Mouse (Mus musculus): Measurements from ENCODE around the gene Maml3. TPM values are rescaled to one million over a fixed set of nuclear protein-coding genes. Genes with fewer than 3 reads are reported as not detected.

Maml3 gene
- polyA plus RNA-seq, 1 experiment from 2014 or later = 4.7 TPM

- peaks cover 39% of the 10 kb centered on the region for H3K4me1 ChIP-seq
- WGBS = 95% methylated on average over 4 of the region's 4 CpGs
- H3K27me3 ChIP-seq (ENCODE audit: low read depth, poor library complexity, severe bottlenecking) = no peaks in the 10 kb centered on the region
- no peaks in the 10 kb centered on the region for H3K9me3 ChIP-seq (replicated peaks)
- H3K4me3 ChIP-seq = no peak overlapping the region
- H3K36me3 ChIP-seq = no peaks in the 10 kb centered on the region
- DNase-seq (ENCODE audit: low spot score) = no peak
- no peak overlapping the region for H3K27ac ChIP-seq
Observed at GRCm38 (mm10) chr3:51875629-51876028, 229.2 kb downstream of the Maml3 start.

- no peak overlapping the region for H3K4me3 ChIP-seq
- H3K36me3 ChIP-seq = no peaks in the 10 kb centered on the region
- H3K27ac ChIP-seq = no peak overlapping the region
- peaks cover 33% of the 10 kb centered on the region for H3K4me1 ChIP-seq
- no peaks in the 10 kb centered on the region for H3K9me3 ChIP-seq (replicated peaks)
- DNase-seq (ENCODE audit: low spot score) = no peak
- WGBS = 89% methylated on average over 3 of the region's 3 CpGs
- no peaks in the 10 kb centered on the region for H3K27me3 ChIP-seq (ENCODE audit: low read depth, poor library complexity, severe bottlenecking)
Observed at GRCm38 (mm10) chr3:51874252-51874651, 230.6 kb downstream of the Maml3 start.

GRCm38 (mm10) chr3:51872771-51873170 lies 232.1 kb downstream of the Maml3 start:
- H3K27me3 ChIP-seq (ENCODE audit: low read depth, poor library complexity, severe bottlenecking) = no peaks in the 10 kb centered on the region
- H3K36me3 ChIP-seq = no peaks in the 10 kb centered on the region
- no peaks in the 10 kb centered on the region for H3K9me3 ChIP-seq (replicated peaks)
- peaks cover 37% of the 10 kb centered on the region for H3K4me1 ChIP-seq
- 69% methylated on average over 4 of the region's 4 CpGs for WGBS
- no peak for DNase-seq (ENCODE audit: low spot score)
- no peak overlapping the region for H3K27ac ChIP-seq
- H3K4me3 ChIP-seq = no peak overlapping the region

- WGBS = 77% methylated on average over 4 of the region's 4 CpGs
- Histone ChIP-seq H3K27me3 (ENCODE audit: low read depth, poor library complexity, severe bottlenecking) (no peaks in the 10 kb centered on the region), H3K4me1 (peaks cover 37% of the 10 kb centered on the region)
Observed at GRCm38 (mm10) chr3:51871346-51871745, 233.5 kb downstream of the Maml3 start.

GRCm38 (mm10) chr3:51869980-51870379 lies 234.9 kb downstream of the Maml3 start:
- Histone ChIP-seq H3K9me3 (replicated peaks) (no peaks in the 10 kb centered on the region), H3K36me3 (no peaks in the 10 kb centered on the region), H3K4me1 (peaks cover 37% of the 10 kb centered on the region), H3K27ac (no peak overlapping the region), H3K4me3 (no peak overlapping the region), H3K27me3 (ENCODE audit: low read depth, poor library complexity, severe bottlenecking) (no peaks in the 10 kb centered on the region)
- 85% methylated on average over 6 of the region's 6 CpGs for WGBS
- DNase-seq (ENCODE audit: low spot score) = no peak

More at GRCm38 (mm10) chr3:51871346-51871745, 233.5 kb downstream of the Maml3 start:
- Histone ChIP-seq H3K9me3 (replicated peaks) (no peaks in the 10 kb centered on the region), H3K27ac (no peak overlapping the region), H3K36me3 (no peaks in the 10 kb centered on the region), H3K4me3 (no peak overlapping the region)
- no peak for DNase-seq (ENCODE audit: low spot score)

- Histone ChIP-seq H3K4me3 (no peak overlapping the region), H3K4me1 (peaks cover 35% of the 10 kb centered on the region), H3K27me3 (ENCODE audit: low read depth, poor library complexity, severe bottlenecking) (no peaks in the 10 kb centered on the region), H3K27ac (no peak overlapping the region), H3K36me3 (no peaks in the 10 kb centered on the region), H3K9me3 (replicated peaks) (no peaks in the 10 kb centered on the region)
- 47% methylated on average over 5 of the region's 5 CpGs for WGBS
- no peak for DNase-seq (ENCODE audit: low spot score)
Observed at GRCm38 (mm10) chr3:51868857-51869256, 236.0 kb downstream of the Maml3 start.

- peaks cover 25% of the 10 kb centered on the region for H3K4me1 ChIP-seq
- H3K4me3 ChIP-seq = no peak overlapping the region
- no peak overlapping the region for H3K27ac ChIP-seq
- no peaks in the 10 kb centered on the region for H3K9me3 ChIP-seq (replicated peaks)
- no peak for DNase-seq (ENCODE audit: low spot score)
- no peaks in the 10 kb centered on the region for H3K36me3 ChIP-seq
- WGBS = 87% methylated on average over 5 of the region's 5 CpGs
- H3K27me3 ChIP-seq (ENCODE audit: low read depth, poor library complexity, severe bottlenecking) = no peaks in the 10 kb centered on the region
Observed at GRCm38 (mm10) chr3:51866446-51866845, 238.4 kb downstream of the Maml3 start.

GRCm38 (mm10) chr3:51861631-51862030 lies 243.2 kb downstream of the Maml3 start:
- Histone ChIP-seq H3K27ac (no peak overlapping the region), H3K36me3 (peaks cover under 1% of the 10 kb centered on the region; the same call in 1 of the 2 replicates), H3K27me3 (ENCODE audit: low read depth, poor library complexity, severe bottlenecking) (no peaks in the 10 kb centered on the region), H3K4me3 (no peak overlapping the region), H3K9me3 (replicated peaks) (no peaks in the 10 kb centered on the region), H3K4me1 (peaks cover 22% of the 10 kb centered on the region)
- DNase-seq (ENCODE audit: low spot score) = no peak
- 94% methylated on average over 9 of the region's 9 CpGs for WGBS

GRCm38 (mm10) chr3:51860458-51860857 lies 244.4 kb downstream of the Maml3 start:
- peaks cover 13% of the 10 kb centered on the region for H3K36me3 ChIP-seq
- H3K27ac ChIP-seq = no peak overlapping the region
- peaks cover 22% of the 10 kb centered on the region for H3K4me1 ChIP-seq
- no peak for DNase-seq (ENCODE audit: low spot score)
- no peaks in the 10 kb centered on the region for H3K27me3 ChIP-seq (ENCODE audit: low read depth, poor library complexity, severe bottlenecking)
- WGBS = 87% methylated on average over 7 of the region's 7 CpGs
- no peaks in the 10 kb centered on the region for H3K9me3 ChIP-seq (replicated peaks)
- H3K4me3 ChIP-seq = no peak overlapping the region

GRCm38 (mm10) chr3:51859208-51859607 lies 245.7 kb downstream of the Maml3 start:
- Histone ChIP-seq H3K4me3 (no peak overlapping the region), H3K9me3 (replicated peaks) (no peaks in the 10 kb centered on the region), H3K4me1 (peaks cover 24% of the 10 kb centered on the region), H3K27ac (0 out of 2 replicates have a peak overlapping the region, but pooled peaks have one; percentile 5), H3K27me3 (ENCODE audit: low read depth, poor library complexity, severe bottlenecking) (no peaks in the 10 kb centered on the region), H3K36me3 (peaks cover 15% of the 10 kb centered on the region)
- 75% methylated on average over 2 of the region's 2 CpGs for WGBS
- no peak for DNase-seq (ENCODE audit: low spot score)

- Histone ChIP-seq H3K4me1 (peaks cover 6% of the 10 kb centered on the region), H3K9me3 (replicated peaks) (no peaks in the 10 kb centered on the region), H3K27me3 (ENCODE audit: low read depth, poor library complexity, severe bottlenecking) (no peaks in the 10 kb centered on the region), H3K36me3 (peaks cover 15% of the 10 kb centered on the region), H3K27ac (no peak overlapping the region), H3K4me3 (no peak overlapping the region)
- DNase-seq (ENCODE audit: low spot score) = no peak
- 81% methylated on average over 10 of the region's 10 CpGs for WGBS
Observed at GRCm38 (mm10) chr3:51854152-51854551, 250.7 kb downstream of the Maml3 start.

GRCm38 (mm10) chr3:51853610-51854009 lies 251.3 kb downstream of the Maml3 start:
- Histone ChIP-seq H3K27me3 (ENCODE audit: low read depth, poor library complexity, severe bottlenecking) (no peaks in the 10 kb centered on the region), H3K27ac (no peak overlapping the region), H3K36me3 (peaks cover 15% of the 10 kb centered on the region), H3K9me3 (replicated peaks) (no peaks in the 10 kb centered on the region), H3K4me1 (0 out of 2 replicates have a peak, but pooled peaks cover 2% of the 10 kb centered on the region), H3K4me3 (no peak overlapping the region)
- DNase-seq (ENCODE audit: low spot score) = no peak
- WGBS = 94% methylated on average over 7 of the region's 7 CpGs

- Histone ChIP-seq H3K27ac (no peak overlapping the region), H3K4me3 (no peak overlapping the region), H3K36me3 (peaks cover 15% of the 10 kb centered on the region), H3K9me3 (replicated peaks) (no peaks in the 10 kb centered on the region), H3K27me3 (ENCODE audit: low read depth, poor library complexity, severe bottlenecking) (no peaks in the 10 kb centered on the region), H3K4me1 (0 out of 2 replicates have a peak, but pooled peaks cover 2% of the 10 kb centered on the region)
- no peak for DNase-seq (ENCODE audit: low spot score)
- WGBS = 80% methylated on average over 3 of the region's 3 CpGs
Observed at GRCm38 (mm10) chr3:51852692-51853091, 252.2 kb downstream of the Maml3 start.

GRCm38 (mm10) chr3:51851596-51851995 lies 253.3 kb downstream of the Maml3 start:
- H3K9me3 ChIP-seq (replicated peaks) = no peaks in the 10 kb centered on the region
- no peak overlapping the region for H3K4me3 ChIP-seq
- WGBS = 74% methylated on average over 7 of the region's 7 CpGs
- 0 out of 2 replicates have a peak, but pooled peaks cover 2% of the 10 kb centered on the region for H3K4me1 ChIP-seq
- H3K36me3 ChIP-seq = peaks cover 14% of the 10 kb centered on the region
- DNase-seq (ENCODE audit: low spot score) = no peak
- H3K27ac ChIP-seq = no peak overlapping the region
- no peaks in the 10 kb centered on the region for H3K27me3 ChIP-seq (ENCODE audit: low read depth, poor library complexity, severe bottlenecking)

All from limb, embryonic 10.5 days (tissue).